Mouse (Mus musculus) E14TG2a.4 (cell line): Measurements from ENCODE around the gene Rpa1.

Experiments used
- CTCF ChIP-seq: conservative IDR thresholded peaks from 2 replicates; pipeline ENCODE4 v1.5.1; 2014; ENCODE audit warnings: low read length
- NANOG ChIP-seq: IDR thresholded peaks from 2 replicates; pipeline ENCODE4 v1.6.1; 2014; ENCODE audit warnings: borderline replicate concordance, low read length, mixed read lengths
- POU5F1 ChIP-seq: IDR thresholded peaks from 2 replicates; pipeline ENCODE4 v1.6.1; 2014; ENCODE audit warnings: low read length, borderline replicate concordance

- TF ChIP-seq CTCF (no peak), NANOG (no peak), POU5F1 (no peak)
Observed at GRCm38 (mm10) chr11:75319246-75319645, 28.9 kb downstream of the Rpa1 start.
